In the genomic region with DNA sequence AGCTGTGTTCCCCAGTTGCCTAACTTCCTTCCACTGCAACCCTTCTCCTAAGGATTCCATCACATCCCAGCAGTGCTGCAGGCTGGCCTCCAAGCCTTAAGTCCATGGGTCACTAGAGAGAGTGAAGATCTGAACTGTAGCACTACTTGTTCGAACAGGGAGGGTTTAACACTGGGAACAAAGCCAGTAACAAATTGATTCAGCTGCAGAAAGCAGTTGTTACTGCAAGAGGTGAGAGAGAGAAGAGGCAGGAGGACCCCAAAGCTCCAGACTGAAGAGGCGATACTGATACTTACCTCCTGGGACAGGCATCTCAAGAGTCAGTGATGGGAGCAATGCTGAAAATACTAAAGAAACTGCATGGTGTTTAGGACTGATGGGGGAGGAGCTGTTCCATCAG, we compare ENCODE assay signal across 12 mouse cellular contexts.
"Had no signal": no experiment of that assay in that cellular context is flagged by ENCODE, and none has a peak within 500 bp of the region (broad histone marks: within the 10 kb centered on the region; RNA-seq: fewer than 3 reads in every experiment).

No protein-coding gene starts in this region.

- H3K27me3 ChIP-seq: liver, embryonic 15.5 days; midbrain, embryonic 12.5 days had no signal

- H3K4me2 ChIP-seq: liver, embryonic 15.5 days; midbrain, embryonic 12.5 days had no signal

- H3K4me3 ChIP-seq: liver, embryonic 15.5 days; midbrain, embryonic 12.5 days had no signal

- H3K27ac ChIP-seq: liver, embryonic 15.5 days; midbrain, embryonic 12.5 days had no signal

- H3K9me3 ChIP-seq: liver, embryonic 15.5 days; midbrain, embryonic 12.5 days had no signal

- ATAC-seq: inflammation-experienced regulatory T-cells, adult 6 months; intestine, postnatal 0 days; midbrain, embryonic 16.5 days had no signal

- DNase-seq: kidney, adult 8-10 months; kidney, postnatal 25 days; layer of hippocampus, adult 9-11 months; layer of hippocampus, postnatal 36 days; liver; right cerebral cortex, postnatal 14 days; thymus, postnatal 36 days had no signal

- H3K4me1 ChIP-seq: liver, embryonic 15.5 days had no signal

- H3K36me3 ChIP-seq: liver, embryonic 15.5 days; midbrain, embryonic 12.5 days had no signal

- H3K9ac ChIP-seq: liver, embryonic 15.5 days; midbrain, embryonic 12.5 days had no signal
